Mouse (Mus musculus): ENCODE results near the gene Zbtb20.
"Not testable (repeated sequence)": the region's sequence is repeated elsewhere in the genome, so short reads cannot be mapped to it uniquely, and the experiment has no call there.

The Zbtb20 gene

DNA sequence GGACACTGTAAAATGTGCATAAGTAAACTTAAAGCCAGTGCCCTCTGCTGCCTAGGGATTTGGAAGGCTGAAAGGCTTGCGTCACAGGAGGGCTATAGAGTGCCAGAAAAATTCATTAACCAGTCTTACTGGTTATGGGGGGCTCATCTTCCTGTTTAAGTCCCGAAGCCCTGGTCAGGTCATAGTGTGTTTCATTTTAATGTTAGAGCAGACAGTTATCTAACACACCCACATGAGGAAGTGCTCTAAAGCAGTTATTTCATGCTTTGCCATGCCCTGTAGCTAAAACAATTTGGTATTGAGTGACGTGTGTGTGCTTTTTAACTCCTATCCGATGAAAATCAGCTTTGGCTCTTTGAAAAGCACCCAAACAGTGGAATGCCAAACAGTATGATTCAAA is 34.3 kb downstream of the Zbtb20 start:
- DNase-seq (ENCODE audit: low read depth, low spot score): no peak

DNA sequence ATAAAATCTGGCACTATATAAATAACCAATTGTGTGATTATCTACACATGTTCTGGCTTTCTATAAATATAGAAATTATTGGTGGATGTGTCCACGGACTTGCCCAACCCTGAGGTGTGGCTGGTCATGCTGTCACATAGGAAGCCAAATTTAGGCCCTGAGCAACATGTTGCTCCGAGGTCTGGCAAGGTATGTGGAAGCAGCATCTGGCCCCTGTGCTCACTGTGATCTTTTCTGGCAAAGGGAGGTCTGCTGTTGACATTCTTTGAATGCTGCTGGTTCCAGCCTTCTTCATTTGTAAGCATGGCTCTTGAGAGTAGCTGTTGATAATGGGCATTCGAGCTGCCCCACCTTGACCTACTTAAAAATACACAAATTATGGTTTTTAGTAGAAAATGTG is 35.0 kb downstream of the Zbtb20 start:
- no peak for DNase-seq (ENCODE audit: low read depth, low spot score)

GRCm38 (mm10) chr16:42911326-42911725 is 35.6 kb downstream of the Zbtb20 start:
- DNase-seq (ENCODE audit: low read depth, low spot score): no peak

- DNase-seq (ENCODE audit: low read depth, low spot score): no peak
Measured at GRCm38 (mm10) chr16:42911815-42912214, 36.1 kb downstream of the Zbtb20 start.

DNA sequence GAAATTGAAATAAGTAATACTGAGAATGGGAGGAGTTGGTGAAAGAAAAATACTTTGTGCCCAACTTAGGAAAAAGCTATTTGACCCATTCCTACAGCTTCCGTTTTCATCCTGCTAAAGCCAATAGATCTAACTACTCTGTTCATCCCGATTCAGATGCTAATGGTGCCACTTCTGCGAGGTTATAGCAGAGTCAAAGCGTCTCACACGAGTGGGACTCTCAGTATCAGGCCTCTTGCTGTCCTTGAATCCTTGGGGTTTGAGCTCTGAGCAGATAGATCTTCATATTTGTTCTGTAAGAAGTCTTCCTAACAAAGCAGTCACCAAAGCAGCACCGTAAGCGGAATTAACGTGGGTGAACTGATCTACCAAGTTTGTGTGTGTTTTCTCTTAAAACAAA is 37.6 kb downstream of the Zbtb20 start:
- no peak for DNase-seq (ENCODE audit: low read depth, low spot score)

GRCm38 (mm10) chr16:42914457-42915085 is 38.9 kb downstream of the Zbtb20 start:
- DNase-seq (ENCODE audit: low read depth, low spot score): no peak

DNA sequence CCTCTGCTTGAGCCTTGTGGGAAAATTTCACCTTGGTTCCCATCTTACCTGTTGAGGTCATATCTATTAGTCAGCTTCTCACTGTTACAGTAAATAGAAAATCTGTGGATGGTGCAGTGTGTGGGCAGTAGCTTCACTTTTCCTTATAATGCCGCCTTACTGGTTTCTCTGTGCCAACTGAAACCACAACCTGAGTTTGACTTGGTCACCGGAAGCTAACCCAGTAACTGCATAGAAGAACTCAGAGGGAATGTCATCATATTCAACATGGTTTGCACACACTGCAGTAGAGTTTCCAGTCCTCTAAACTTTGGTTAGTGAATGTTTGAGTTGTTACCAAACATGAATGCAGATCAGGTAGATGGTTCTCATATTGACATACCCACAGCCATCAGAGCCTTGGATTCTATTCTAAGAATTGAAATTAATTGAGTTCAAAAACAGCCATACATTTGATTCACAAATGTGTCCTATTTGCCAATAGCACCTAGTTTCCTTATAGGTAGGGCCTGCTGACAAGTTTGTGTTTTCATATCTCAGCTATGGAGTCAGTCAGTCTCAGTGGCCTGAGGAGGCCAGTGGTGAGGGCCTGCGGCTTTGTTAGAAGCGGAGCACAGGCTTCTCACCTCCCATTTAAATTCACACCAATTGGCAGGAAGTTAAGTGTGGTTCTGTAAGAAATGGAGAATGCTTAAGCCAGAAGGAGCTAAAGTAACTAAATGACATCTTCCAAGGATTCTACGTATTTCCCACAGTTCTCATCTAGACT is 44.5 kb downstream of the Zbtb20 start:
- DNase-seq (ENCODE audit: low read depth, low spot score): no peak

GRCm38 (mm10) chr16:42921436-42921835 is 45.8 kb downstream of the Zbtb20 start:
- no peak for DNase-seq (ENCODE audit: low read depth, low spot score)

DNA sequence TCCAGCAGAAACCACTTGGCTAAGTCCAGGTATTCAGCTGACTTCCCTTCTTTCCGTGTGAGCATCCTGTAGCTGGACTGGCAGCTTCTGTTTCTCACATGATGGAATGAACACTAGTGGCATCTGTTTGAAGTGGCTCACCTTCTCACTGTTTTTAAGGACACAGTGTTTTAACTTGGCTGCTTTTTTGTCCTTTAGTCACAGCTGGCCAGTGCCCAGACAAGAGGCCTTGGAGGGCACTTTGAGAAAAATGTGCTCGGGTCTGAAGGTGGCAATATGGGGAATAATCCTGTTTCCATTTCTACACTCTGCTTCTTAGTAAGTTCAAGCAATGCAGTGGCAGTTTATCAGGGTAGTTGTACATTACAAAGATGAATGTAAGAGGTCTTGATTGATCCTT is 62.5 kb downstream of the Zbtb20 start:
- DNase-seq (ENCODE audit: low read depth, low spot score): no peak

- no peak for DNase-seq (ENCODE audit: low read depth, low spot score)
Measured at GRCm38 (mm10) chr16:42947016-42947415, 71.3 kb downstream of the Zbtb20 start.

DNA sequence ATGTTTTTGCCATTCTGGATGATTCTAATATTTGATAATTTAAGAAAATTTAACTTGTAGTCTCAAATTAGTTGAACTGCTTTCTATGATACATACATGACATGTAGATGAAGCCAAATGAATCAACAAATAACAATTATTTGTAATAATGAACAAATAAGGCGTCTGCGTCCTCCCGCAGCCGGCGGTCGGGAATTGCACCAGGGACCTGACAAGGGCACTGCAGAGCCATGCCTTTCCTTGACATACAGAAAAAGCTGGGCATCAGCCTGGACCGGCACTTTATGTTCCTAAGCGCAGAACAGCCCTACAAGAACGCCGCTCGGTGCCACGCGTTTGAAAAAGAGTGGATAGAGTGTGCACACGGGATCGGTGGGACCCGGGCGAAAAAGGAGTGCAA is 79.7 kb downstream of the Zbtb20 start:
- DNase-seq (ENCODE audit: low read depth, low spot score): not testable (repeated sequence)

- no peak for DNase-seq (ENCODE audit: low read depth, low spot score)
Measured at GRCm38 (mm10) chr16:42972872-42973271, 97.2 kb downstream of the Zbtb20 start.

GRCm38 (mm10) chr16:42998896-42999295 is 123.2 kb downstream of the Zbtb20 start:
- no peak for DNase-seq (ENCODE audit: low read depth, low spot score)

- no peak for DNase-seq (ENCODE audit: low read depth, low spot score)
Measured at GRCm38 (mm10) chr16:43026351-43026750, 150.7 kb downstream of the Zbtb20 start.

GRCm38 (mm10) chr16:43029243-43029642 is 153.6 kb downstream of the Zbtb20 start:
- DNase-seq (ENCODE audit: low read depth, low spot score): no peak

DNA sequence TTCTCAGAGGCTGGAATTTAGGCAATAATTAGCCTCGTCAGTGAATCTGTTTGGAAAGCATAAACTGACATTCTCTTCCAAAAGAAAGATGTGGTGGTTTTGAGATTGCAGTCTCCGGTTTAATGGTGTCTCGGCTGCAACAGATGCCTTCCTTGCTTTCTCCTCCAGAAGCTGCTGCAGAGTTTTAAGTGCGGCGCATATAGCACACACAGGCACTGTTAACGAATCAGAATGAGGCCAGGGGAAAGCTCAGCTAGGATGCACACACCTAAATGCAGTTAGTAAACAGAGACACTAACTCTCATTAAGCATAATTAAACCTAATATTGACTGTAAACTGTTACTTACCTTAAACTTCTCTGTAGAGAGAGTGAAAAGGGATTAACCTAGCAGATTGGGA is 160.0 kb downstream of the Zbtb20 start:
- DNase-seq (ENCODE audit: low read depth, low spot score): no peak

DNA sequence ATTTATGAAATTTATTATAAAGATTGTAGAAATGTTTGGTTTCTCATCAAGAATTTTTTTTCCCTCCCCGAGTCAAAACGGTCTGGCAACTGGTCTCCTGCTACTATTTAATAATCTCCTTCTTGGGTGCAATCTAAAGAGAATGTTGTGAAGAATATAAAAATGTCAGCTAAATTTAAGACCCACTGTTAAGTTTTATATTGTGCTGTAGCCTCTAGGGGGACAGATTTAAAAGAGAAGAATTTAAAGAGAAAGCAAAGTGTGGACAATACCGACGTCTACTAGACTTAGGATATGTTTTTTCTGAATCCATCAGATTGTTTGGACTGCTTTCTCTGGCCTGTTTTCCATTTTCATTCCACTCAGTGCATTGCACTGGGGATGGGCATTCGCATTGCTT is 160.8 kb downstream of the Zbtb20 start:
- no peak for DNase-seq (ENCODE audit: low read depth, low spot score)

DNA sequence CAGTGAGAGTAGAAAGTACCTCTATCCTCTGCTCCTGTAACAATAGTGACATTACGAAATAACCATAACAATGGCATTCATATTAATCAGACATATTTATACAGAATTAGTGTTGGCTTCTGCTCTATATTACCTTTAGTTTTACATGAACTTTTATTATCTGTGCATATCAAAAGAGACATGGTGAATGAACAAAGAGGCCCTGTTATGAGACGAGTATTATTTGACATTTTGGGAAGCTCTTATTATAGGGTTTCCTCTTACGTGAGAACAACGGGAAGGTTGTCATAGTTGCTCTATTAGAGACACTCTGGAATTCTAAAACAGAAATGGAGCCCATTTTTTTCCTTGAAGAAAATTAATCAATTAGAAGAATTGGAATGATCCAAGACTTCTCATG is 161.6 kb downstream of the Zbtb20 start:
- no peak for DNase-seq (ENCODE audit: low read depth, low spot score)

DNA sequence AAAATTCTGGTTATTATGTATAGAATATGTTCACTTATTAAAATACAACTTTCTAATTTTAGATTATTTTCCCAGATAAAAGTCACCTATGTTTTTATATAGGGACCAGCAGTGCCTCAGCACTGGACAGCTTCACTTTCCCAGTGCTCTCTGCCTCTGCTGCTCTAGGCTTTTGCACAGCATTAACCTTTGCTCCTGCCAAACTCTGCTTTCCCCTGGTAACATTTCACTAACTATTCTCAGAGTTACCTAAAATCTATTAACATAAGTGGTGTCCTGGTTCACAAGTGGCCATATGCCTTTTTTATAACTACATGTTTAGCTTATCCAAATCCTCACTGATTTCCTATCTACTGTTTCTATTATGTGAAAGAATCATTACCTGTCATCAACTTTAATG is 169.9 kb downstream of the Zbtb20 start:
- DNase-seq (ENCODE audit: low read depth, low spot score): no peak

DNA sequence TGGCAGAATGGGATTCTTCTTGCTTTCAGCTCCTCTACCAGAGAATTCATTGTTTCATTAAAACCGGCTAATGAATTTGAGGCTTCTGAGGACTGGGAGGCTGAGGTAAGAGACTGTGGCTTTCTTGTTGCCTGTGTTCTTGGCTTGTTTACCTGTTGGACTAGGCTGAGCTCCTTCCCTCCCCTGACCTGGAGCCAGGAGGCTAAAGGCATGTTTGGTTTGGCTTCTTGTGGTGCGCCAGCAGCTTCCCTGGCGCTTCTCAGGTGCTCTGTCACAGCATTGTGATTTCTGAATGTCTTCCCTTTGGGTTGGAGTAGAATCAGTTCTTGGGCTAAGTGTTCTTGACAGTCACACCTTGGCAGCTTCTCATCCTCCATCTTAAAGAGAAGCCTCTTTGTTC is 171.0 kb downstream of the Zbtb20 start:
- no peak for DNase-seq (ENCODE audit: low read depth, low spot score)

DNA sequence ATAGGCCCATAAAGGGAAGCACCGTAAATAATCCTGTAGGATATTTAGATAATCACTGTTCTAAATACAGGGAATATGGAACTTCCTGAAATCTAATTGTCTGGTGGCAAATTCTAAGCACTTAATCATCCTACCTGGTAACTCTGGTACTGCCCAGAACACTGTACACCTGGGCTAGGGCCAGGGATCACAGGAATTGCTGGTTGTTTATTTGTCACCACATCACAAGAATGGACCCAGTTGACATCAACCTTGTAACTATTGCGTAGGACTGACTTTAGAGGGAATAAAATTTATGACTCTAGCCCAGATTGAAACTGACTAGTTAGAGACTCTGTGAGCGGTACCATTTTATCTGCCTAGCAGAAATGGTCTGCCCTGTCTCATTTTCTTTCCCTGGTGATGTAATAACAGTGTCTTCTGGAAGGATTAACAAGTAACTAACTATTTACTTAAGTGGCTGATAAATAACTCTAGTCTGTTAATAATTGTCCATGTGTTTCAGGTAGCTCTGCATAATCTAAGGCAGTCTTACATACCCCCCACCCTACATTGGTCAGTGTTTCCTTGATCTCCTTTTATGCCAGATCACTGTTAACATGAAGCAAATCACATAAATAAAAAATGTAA is 194.1 kb downstream of the Zbtb20 start:
- no peak for DNase-seq (ENCODE audit: low read depth, low spot score)

DNA sequence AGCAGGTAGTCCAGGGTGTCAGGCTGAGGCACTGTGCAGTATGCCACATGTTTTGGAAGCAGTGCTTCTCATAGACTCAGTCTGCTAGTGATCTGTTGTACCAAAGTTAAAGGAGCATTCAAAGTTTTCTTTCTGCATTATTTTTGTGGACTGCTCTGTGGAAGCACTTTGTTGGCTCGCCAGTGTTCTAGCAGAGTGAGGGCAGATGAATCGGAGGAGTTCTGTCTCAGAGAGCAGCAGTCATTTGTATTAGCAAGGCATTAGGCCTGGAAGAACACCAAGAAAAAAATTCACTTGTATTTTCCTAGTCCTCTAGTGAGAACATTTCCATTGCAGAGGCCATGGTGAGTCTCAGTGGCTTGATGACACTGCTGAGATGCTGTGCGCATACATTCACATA is 196.2 kb downstream of the Zbtb20 start:
- no peak for DNase-seq (ENCODE audit: low read depth, low spot score)
